Mouse (Mus musculus) E14TG2a.4 (cell line): Measurements from ENCODE around the gene Snx11.

Experiments
- CTCF ChIP-seq: conservative IDR thresholded peaks from 2 replicates; pipeline ENCODE4 v1.5.1; 2014; ENCODE audit warnings: low read length
- NANOG ChIP-seq: IDR thresholded peaks from 2 replicates; pipeline ENCODE4 v1.6.1; 2014; ENCODE audit warnings: borderline replicate concordance, low read length, mixed read lengths
- POU5F1 ChIP-seq: IDR thresholded peaks from 2 replicates; pipeline ENCODE4 v1.6.1; 2014; ENCODE audit warnings: low read length, borderline replicate concordance

DNA sequence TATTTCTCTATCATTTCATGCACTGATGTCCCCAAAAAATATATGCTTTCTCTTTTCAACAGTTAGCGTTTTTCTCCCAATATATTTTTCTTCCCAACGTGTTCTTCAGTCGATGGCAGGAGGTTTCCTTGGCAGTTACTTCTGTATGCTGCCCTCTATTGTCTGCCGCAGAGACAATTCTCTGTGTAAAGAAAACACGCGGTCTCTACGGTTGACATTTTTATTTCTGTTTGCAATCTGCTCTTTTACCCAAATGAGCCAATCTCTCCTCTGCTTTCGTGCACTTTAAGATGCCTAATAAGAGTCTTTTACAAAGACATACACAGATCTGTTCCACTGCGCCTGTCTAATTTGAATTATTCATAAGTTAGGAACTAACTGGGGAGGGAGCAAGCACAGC is 47.9 kb downstream of the Snx11 start:
- TF ChIP-seq CTCF, result peak; percentile 11; the same call in 1 of the 2 replicates
- no peak for TF ChIP-seq POU5F1
- TF ChIP-seq NANOG, result no peak
